Mouse (Mus musculus) cortical plate, adult 2 months (tissue): ENCODE measurements around the gene Plekhm3. TPM values are rescaled to one million over a fixed set of nuclear protein-coding genes. Genes with fewer than 3 reads are reported as not detected.

Source experiments
- H3K27ac ChIP-seq: fragments of 200-500 bp; 2 replicates; pipeline ENCODE4 v1.5.1; 2012; ENCODE audit warnings: low read length, control low read depth, inconsistent platforms; ENCODE audit not compliant: insufficient read depth
- H3K4me1 ChIP-seq: fragments of 200-500 bp; 2 replicates; pipeline ENCODE4 v1.6.1; 2011; ENCODE audit warnings: low read length; ENCODE audit not compliant: control insufficient read depth, insufficient read depth
- H3K4me3 ChIP-seq: fragments of 200-500 bp; 2 replicates; pipeline ENCODE4 v1.5.1; 2011; ENCODE audit warnings: mild to moderate bottlenecking, low read length, control low read depth; ENCODE audit not compliant: insufficient read depth
- CTCF ChIP-seq: fragments of 200-500 bp; IDR thresholded peaks from 2 replicates; pipeline ENCODE4 v1.5.1; 2011; ENCODE audit warnings: mild to moderate bottlenecking, control low read depth, low read length; ENCODE audit not compliant: insufficient read depth; ENCODE audit errors: extremely low read depth
- POLR2A ChIP-seq: fragments of 200-500 bp; IDR thresholded peaks from 2 replicates; pipeline ENCODE4 v1.6.1; 2011; ENCODE audit warnings: mild to moderate bottlenecking, low read length, control low read depth; ENCODE audit not compliant: insufficient read depth; ENCODE audit errors: extremely low read depth
- polyA plus RNA-seq: library from polyadenylated mRNA; depleted of rRNA; stranded (reverse); fragments of >200 nt; gene quantifications from 2 replicates; pipeline ENCODE4 v1.2.3, GENCODE M21; 2012

The Plekhm3 gene
- polyA plus RNA-seq, 1 experiment = 15.4 TPM

GRCm38 (mm10) chr1:64907740-64908139 lies 48.9 kb downstream of the Plekhm3 start:
- Histone ChIP-seq H3K4me1 (no peaks in the 10 kb centered on the region; the same call in 1 of the 2 replicates), H3K4me3 (no peak overlapping the region), H3K27ac (no peak overlapping the region)
- TF ChIP-seq CTCF = no peak
- TF ChIP-seq POLR2A = no peak

DNA sequence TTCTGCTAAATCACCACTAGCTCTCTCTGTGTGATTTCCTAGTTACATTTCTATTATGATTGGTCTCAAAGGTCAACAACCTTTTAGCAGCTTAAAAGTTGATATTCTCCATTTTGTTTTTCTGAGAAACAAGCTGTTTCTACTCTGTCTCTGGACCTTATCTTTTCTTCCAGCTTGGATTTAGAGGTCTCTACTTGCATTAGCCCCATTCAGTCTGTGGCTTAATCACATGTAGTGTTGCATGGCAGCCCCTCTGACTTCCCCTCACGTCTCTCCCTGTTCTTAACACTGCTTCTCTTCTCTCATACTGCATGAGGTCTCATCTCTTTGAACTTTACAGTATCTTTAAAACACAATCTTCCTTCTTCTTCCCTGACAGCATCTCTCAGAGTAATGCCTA lies 50.4 kb downstream of the Plekhm3 start:
- no peak for TF ChIP-seq POLR2A
- TF ChIP-seq CTCF = no peak
- H3K4me3 ChIP-seq = no peak overlapping the region
- H3K27ac ChIP-seq = no peak overlapping the region
- H3K4me1 ChIP-seq = no peaks in the 10 kb centered on the region; the same call in 1 of the 2 replicates

DNA sequence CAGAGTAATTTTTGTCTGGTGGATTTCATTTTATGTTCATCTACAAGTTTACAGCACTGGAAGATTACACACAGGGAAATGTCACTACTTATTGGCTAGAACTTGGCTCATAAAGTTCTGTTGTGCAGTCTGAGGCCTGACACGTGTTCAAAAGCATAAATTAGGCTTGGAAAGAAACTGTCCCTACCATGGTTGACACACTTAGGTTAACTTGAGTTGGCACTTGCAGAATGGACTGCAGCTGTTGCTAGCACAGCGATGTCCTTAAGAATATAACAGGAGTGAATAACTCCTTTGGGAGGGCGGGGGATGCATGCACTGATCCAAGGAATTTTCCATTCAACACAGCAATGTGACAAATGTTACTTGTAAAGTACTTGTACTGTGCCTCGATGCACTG lies 53.2 kb downstream of the Plekhm3 start:
- Histone ChIP-seq H3K4me3 (no peak overlapping the region), H3K4me1 (no peaks in the 10 kb centered on the region; the same call in 1 of the 2 replicates), H3K27ac (no peak overlapping the region)
- TF ChIP-seq CTCF = no peak
- no peak for TF ChIP-seq POLR2A

DNA sequence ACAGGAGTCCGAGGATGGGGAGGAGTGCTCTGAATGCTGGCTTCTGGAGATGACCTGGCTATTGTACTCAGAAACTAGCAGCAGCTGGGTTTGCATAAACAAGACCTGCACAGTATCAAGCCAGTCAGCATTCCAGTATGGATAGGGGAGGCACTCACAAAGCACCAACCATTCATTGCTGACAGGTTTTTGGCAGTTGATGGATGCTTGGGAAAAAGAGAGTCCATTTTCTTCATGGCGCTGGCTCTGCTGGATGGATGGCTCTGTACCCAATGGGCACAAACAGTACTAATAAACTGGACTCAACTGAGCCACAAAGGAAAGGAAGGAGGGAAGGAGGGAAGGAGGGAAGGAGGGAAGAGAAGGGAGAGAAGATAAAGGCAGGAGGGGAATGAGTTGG lies 53.8 kb downstream of the Plekhm3 start:
- TF ChIP-seq CTCF (no peak), POLR2A (no peak)
- H3K4me1 ChIP-seq = no peaks in the 10 kb centered on the region; the same call in 1 of the 2 replicates
- H3K27ac ChIP-seq = no peak overlapping the region
- H3K4me3 ChIP-seq = no peak overlapping the region

DNA sequence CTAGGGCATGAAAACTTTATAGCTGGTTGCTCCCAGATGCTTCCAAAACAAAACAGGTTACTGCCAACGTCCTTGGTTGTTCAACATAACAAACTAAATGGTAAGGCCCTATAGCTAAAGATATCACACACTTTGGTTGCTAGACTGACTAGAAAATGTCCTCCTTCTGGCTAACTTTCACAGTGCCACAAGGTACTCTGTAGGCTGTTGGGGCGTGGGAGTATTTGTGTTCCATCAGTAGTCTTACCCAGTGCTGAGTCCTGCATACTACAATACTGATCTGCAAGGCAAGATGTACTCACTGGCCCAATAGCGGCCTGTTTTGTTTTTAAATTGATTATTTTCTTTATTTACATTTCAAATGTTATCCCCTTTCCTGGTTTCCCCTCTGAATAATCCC lies 56.9 kb downstream of the Plekhm3 start:
- Histone ChIP-seq H3K4me1 (no peaks in the 10 kb centered on the region; the same call in 1 of the 2 replicates), H3K27ac (no peak overlapping the region), H3K4me3 (no peak overlapping the region)
- no peak for TF ChIP-seq POLR2A
- no peak for TF ChIP-seq CTCF

GRCm38 (mm10) chr1:64897485-64897884 lies 59.1 kb downstream of the Plekhm3 start:
- TF ChIP-seq POLR2A (no peak), CTCF (no peak)
- Histone ChIP-seq H3K27ac (no peak overlapping the region), H3K4me3 (no peak overlapping the region), H3K4me1 (no peaks in the 10 kb centered on the region)

DNA sequence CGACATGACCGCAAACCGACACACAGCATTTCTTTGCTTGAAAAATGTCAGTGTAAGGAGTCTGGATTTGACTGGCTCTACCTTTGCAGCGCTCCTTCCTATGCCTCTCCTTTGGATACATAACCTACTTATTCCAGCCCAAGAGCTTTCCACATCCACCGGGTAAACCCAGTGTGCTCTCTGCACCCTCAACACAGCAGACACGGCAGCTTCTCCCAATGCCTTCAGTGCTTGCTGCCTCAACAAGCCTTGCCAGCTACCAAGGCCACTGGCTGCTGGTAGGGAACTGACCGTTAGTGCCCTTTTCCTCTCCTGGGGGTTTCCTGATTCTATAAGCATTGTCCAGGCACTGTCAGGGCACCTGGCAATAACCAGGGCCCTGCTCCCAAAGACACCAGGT lies 62.8 kb downstream of the Plekhm3 start:
- Histone ChIP-seq H3K4me1 (no peaks in the 10 kb centered on the region), H3K4me3 (no peak overlapping the region), H3K27ac (0 out of 2 replicates have a peak overlapping the region, but pooled peaks have one; percentile 1)
- TF ChIP-seq CTCF (no peak), POLR2A (no peak)

DNA sequence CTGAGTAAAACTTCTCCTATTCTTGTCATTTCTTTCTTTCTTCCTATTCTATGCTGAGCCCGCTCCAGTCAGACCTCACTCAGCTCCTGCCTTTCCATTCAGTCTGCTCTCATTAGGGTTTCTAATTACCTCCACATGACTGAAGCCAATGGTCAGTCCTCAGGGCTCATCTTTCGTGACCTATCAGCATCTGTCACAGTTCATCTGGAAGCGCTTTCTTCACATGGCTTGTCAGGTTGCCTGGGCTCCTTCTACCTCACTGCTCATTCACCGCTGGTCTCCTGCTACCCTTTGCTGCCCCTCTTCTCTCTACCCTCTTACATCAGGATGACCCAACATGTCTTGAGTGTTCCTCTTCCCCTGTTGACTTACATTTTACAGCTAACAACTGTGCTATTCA lies 65.3 kb downstream of the Plekhm3 start:
- no peak overlapping the region for H3K27ac ChIP-seq
- no peak overlapping the region for H3K4me3 ChIP-seq
- TF ChIP-seq CTCF = no peak
- TF ChIP-seq POLR2A = no peak

DNA sequence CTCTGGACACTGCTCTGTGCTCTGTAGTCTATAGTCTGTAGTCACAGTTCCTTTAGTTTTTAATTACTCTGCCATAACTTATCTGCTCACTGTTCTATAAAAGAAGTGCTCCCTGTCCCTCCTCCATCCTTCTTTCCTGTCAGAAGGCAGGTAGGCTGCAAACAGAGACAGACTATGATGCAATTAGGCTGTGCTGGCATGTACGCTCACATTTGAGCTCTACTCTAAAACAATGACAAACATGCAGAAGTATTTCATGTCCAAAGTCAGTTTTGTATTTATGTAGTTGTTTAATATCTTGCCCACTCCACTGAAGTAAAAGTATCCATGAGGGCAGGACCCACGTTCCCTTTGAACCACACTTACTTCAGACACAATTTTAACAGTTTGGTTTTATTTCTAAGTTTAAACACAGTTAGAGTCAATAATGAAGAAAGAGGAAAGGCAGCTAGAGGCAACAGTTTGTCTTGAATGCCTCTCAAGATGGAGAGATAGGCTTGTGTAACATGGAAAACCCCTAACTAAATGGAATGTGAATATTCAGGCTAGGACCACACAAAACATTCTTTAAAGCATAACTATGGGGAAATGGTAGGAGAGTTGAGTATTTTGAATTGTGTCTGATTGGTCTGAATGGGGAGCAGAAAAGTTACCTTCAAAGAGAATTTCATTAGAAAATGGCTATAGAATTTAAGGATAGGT lies 69.0 kb downstream of the Plekhm3 start:
- Histone ChIP-seq H3K4me1 (no peaks in the 10 kb centered on the region; the same call in none of the 2 replicates), H3K27ac (no peak overlapping the region), H3K4me3 (no peak overlapping the region)
- TF ChIP-seq CTCF (no peak), POLR2A (no peak)

More for the DNA sequence above, 65.3 kb downstream of the Plekhm3 start:
- H3K4me1 ChIP-seq = no peaks in the 10 kb centered on the region; the same call in 1 of the 2 replicates

GRCm38 (mm10) chr1:64886718-64887117 lies 69.9 kb downstream of the Plekhm3 start:
- Histone ChIP-seq H3K27ac (no peak overlapping the region), H3K4me1 (no peaks in the 10 kb centered on the region; the same call in none of the 2 replicates), H3K4me3 (no peak overlapping the region)
- TF ChIP-seq POLR2A = no peak
- no peak for TF ChIP-seq CTCF

DNA sequence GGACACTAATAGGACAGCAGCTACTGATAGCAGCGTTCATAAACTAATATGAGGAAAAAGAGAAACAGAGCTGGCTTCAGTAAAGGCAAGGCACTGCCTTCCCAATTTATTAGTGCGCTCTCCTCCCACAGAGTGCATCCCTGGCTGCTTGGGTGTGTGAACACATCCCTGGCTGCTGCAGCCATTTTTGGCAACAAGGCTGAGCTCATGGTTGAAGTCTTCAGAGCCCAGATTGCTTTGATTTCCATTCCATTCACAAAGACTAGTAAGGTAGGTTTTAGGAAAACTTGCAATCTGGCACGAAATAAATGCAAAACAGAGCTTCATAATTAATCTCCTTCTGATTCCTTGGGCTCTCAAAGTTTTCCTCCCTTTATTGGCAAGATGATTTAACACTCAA lies 71.3 kb downstream of the Plekhm3 start:
- no peaks in the 10 kb centered on the region; the same call in none of the 2 replicates for H3K4me1 ChIP-seq
- no peak overlapping the region for H3K4me3 ChIP-seq
- no peak overlapping the region for H3K27ac ChIP-seq
- TF ChIP-seq CTCF (no peak), POLR2A (no peak)
